Comparison of ENCODE assay signal across 8 mouse cellular contexts in genomic region chr15:100468295-100469188, GRCm38 (mm10). TPM values are rescaled to one million over a fixed set of nuclear protein-coding genes. Genes with fewer than 3 reads are reported as not detected.
A peak's percentile ranks its signal among the peaks of the same experiment; 100 is the strongest.
DNase-seq lines count a peak whose midpoint lies in the region; ATAC-seq lines count a peak whose summit lies in the region.

Gene Letmd1, plus strand, starts transcription at chr15:100469023.

- H3K9ac ChIP-seq in embryonic facial prominence, embryonic 11.5 days (replicated peaks; ENCODE audit: low read length) = peak within 1 kb of the TSS; percentile 86
- H3K9ac ChIP-seq in midbrain, embryonic 11.5 days (ENCODE audit: low read length) = peak within 1 kb of the TSS; percentile 92

- peak within 1 kb of the TSS; percentile 58 for H3K4me2 ChIP-seq in embryonic facial prominence, embryonic 11.5 days (ENCODE audit: low read depth, low read length)
- H3K4me2 ChIP-seq in midbrain, embryonic 11.5 days = peak within 1 kb of the TSS; percentile 84

- no peaks in the 10 kb centered on the region for H3K9me3 ChIP-seq in embryonic facial prominence, embryonic 11.5 days (replicated peaks; ENCODE audit: control insufficient read depth, low read length)
- no peaks in the 10 kb centered on the region for H3K9me3 ChIP-seq in midbrain, embryonic 11.5 days (ENCODE audit: control insufficient read depth, low read length)

- H3K36me3 ChIP-seq in embryonic facial prominence, embryonic 11.5 days (replicated peaks; ENCODE audit: control insufficient read depth, insufficient read depth, low read depth, low read length) = no peaks in the 10 kb centered on the region
- no peaks in the 10 kb centered on the region for H3K36me3 ChIP-seq in midbrain, embryonic 11.5 days (ENCODE audit: control insufficient read depth, insufficient read depth, low read length)

- H3K27me3 ChIP-seq in embryonic facial prominence, embryonic 11.5 days (ENCODE audit: control insufficient read depth, insufficient read depth, low read length) = no peaks in the 10 kb centered on the region
- no peaks in the 10 kb centered on the region for H3K27me3 ChIP-seq in midbrain, embryonic 11.5 days (ENCODE audit: control insufficient read depth, insufficient read depth, low read length)

- intact Hi-C loops in left cerebral cortex, postnatal 4 days (cut with DNase I) = loop anchor here (10.0 kb wide), 1 partner anchor 444 kb away; no protein-coding TSS in a partner anchor

- H3K27ac ChIP-seq in embryonic facial prominence, embryonic 11.5 days (replicated peaks; ENCODE audit: low read depth, low read length) = peak within 1 kb of the TSS; percentile 47; the same call in 1 of the 2 replicates
- H3K27ac ChIP-seq in midbrain, embryonic 11.5 days (ENCODE audit: low read depth, low read length) = peak within 1 kb of the TSS; percentile 78

- DNase-seq in adrenal gland, postnatal 25 days = peak; percentile 91
- peak; percentile 90 for DNase-seq in embryonic facial prominence, embryonic 11.5 days (ENCODE audit: low spot score)
- peak; percentile 89 for DNase-seq in kidney, adult 11 months
- peak; percentile 92 for DNase-seq in left cerebral cortex, postnatal 4 days
- DNase-seq in midbrain, embryonic 11.5 days (ENCODE audit: low spot score, missing footprints) = peak; percentile 98
- peak; percentile 90 for DNase-seq in right cerebral cortex, postnatal 4 days
- DNase-seq in yolk sac, embryonic 10.5 days (ENCODE audit: low spot score) = peak; percentile 86

- H3K4me3 ChIP-seq in embryonic facial prominence, embryonic 11.5 days (ENCODE audit: low read depth, low read length) = peak within 1 kb of the TSS; percentile 85
- peak within 1 kb of the TSS; percentile 84 for H3K4me3 ChIP-seq in midbrain, embryonic 11.5 days (ENCODE audit: low read depth, low read length)

- H3K4me1 ChIP-seq in embryonic facial prominence, embryonic 11.5 days (ENCODE audit: control insufficient read depth, insufficient read depth, low read length) = peaks cover 2% of the 10 kb centered on the region; the same call in 1 of the 2 replicates
- peaks cover 12% of the 10 kb centered on the region for H3K4me1 ChIP-seq in midbrain, embryonic 11.5 days (ENCODE audit: control insufficient read depth, insufficient read depth, low read length)

- 2% methylated on average over 84 of the region's 84 CpGs for WGBS in embryonic facial prominence, embryonic 11.5 days
- WGBS in midbrain, embryonic 11.5 days = 2% methylated on average over 73 of the region's 84 CpGs

- peak; percentile 92 for ATAC-seq in embryonic facial prominence, embryonic 11.5 days (replicated peaks; ENCODE audit: insufficient number of reproducible peaks, low FRiP score, low TSS enrichment, low read depth)
- peak; percentile 94 for ATAC-seq in granulocyte monocyte progenitor cell, adult 5-6 weeks (replicated peaks; ENCODE audit: poor library complexity, severe bottlenecking)
- peak; percentile 94 for ATAC-seq in midbrain, embryonic 11.5 days (ENCODE audit: low FRiP score)

RNA-seq across cellular contexts. Expression of gene Letmd1, which starts in this region (rescaled TPM):
- total RNA-seq in adrenal gland, postnatal 25 days (2021) = 123 and 143 TPM in 2 replicates
- polyA plus RNA-seq in embryonic facial prominence, embryonic 11.5 days (2014; fragmentation: Nextera tagmentation; extraction: Ambion mirVana) = 37.2 and 40.1 TPM in 2 replicates
- 42.5 and 46.2 TPM in 2 replicates for total RNA-seq in granulocyte monocyte progenitor cell, adult 5-6 weeks (2014; fragmentation: Nextera tagmentation)
- total RNA-seq in granulocyte monocyte progenitor cell, adult 5-6 weeks (2017) = 25.7 and 34.0 TPM in 2 replicates
- 10 to 100 TPM; 65.8 to 70.5 TPM for total RNA-seq in left cerebral cortex, postnatal 4 days (2021)
- polyA plus RNA-seq in midbrain, embryonic 11.5 days (2014; fragmentation: Nextera tagmentation; extraction: Ambion mirVana) = 41.0 and 42.5 TPM in 2 replicates

Comparison
In these comparisons a context has a peak if more than half of its experiments do, and no peak if none do; other contexts are left out.
1. Peak in every context shown above with its lines: DNase-seq, ATAC-seq, H3K4me3 ChIP-seq and H3K27ac ChIP-seq.